Mouse (Mus musculus): Measurements from ENCODE around the gene 2210016F16Rik. TPM values are rescaled to one million over a fixed set of nuclear protein-coding genes. Genes with fewer than 3 reads are reported as not detected.

The 2210016F16Rik gene
- polyA plus RNA-seq (2015; fragmentation: Nextera tagmentation; extraction: Ambion mirVana), result 24.3 and 27.2 TPM in 2 replicates

GRCm38 (mm10) chr13:58384779-58385546, at the start of gene 2210016F16Rik:
2210016F16Rik (minus strand) TSS chr13:58385225.

GRCm38 (mm10) chr13:58403243-58403642, 18.2 kb upstream of the 2210016F16Rik start, which contains the start of gene Hnrnpk:
Hnrnpk (minus strand) TSS chr13:58403343.

DNA sequence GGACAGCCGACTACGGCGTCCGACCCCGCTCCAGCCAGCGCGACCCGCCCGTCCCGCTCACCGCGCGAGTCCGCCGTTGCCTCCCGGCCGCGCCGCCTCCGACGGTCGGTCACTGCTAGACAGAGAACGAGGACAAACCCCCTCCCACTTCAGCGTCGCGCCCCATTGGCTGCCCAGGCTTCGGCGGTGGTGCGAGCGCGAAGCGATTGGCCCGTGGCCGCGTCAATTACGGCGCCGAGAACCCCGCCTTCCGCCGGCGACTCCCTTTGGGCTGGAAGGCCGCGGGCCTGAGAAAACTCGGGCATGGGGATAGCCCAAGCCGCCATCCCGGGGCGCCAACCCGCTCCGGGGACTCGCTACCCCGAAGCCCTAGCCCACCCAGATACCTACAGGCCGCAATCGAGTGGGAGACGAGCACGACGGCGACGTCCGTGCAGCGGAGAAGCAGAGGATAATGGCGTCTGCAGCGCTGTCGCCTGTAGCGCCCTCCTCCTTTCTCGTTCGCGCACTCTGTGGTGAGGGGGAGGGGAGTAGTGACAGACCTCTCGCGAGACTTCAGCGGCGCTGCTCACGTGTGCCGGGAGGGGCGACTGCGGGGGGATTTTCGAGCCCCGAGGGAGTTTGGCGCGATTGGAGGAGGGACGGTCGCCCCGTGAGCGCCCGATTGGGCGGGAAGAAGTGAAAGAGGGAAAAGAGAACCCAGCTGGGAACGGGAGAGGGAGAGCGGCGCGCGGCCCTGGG, 17.1 kb upstream of the 2210016F16Rik start, which contains the start of gene Rmi1:
Rmi1 (plus strand) TSS at position 246 of the 741 bp plus-strand sequence.

GRCm38 (mm10) chr13:58358629-58359303, 26.3 kb downstream of the 2210016F16Rik start, which contains the start of gene Kif27:
Kif27 (minus strand) TSS chr13:58359122.

MicroRNAs within 50 kb of the gene (microRNA counts, 519-probe panel; counts per million panel counts)
- 970 counts per million, percentile 59 among the panel's probes with 10 or more counts for microRNA mmu-miR-7a

Small RNA genes lying within 50 kb of the gene (microRNA-seq; reads per million reads assigned to microRNA genes)
- 19.3 to 30.1 reads per million in 2 experiments for gene Mir7-1

Other genes starting within 250 kb of the 2210016F16Rik start
- gene Idnk, start 227.6 kb downstream of the 2210016F16Rik start, polyA plus RNA-seq (2015; fragmentation: Nextera tagmentation; extraction: Ambion mirVana), result 18.1 and 21.0 TPM in 2 replicates
- gene Ubqln1, start 169.6 kb downstream of the 2210016F16Rik start, polyA plus RNA-seq (2015; fragmentation: Nextera tagmentation; extraction: Ambion mirVana), result 56.6 and 66.3 TPM in 2 replicates
- gene Gkap1, start 109.5 kb downstream of the 2210016F16Rik start, polyA plus RNA-seq (2015; fragmentation: Nextera tagmentation; extraction: Ambion mirVana), result 26.2 and 30.7 TPM in 2 replicates
- 0.19 TPM in 2 replicates for gene Kif27, start 26.1 kb downstream of the 2210016F16Rik start, polyA plus RNA-seq (2015; fragmentation: Nextera tagmentation; extraction: Ambion mirVana)
- gene Rmi1, start 17.0 kb upstream of the 2210016F16Rik start, polyA plus RNA-seq (2015; fragmentation: Nextera tagmentation; extraction: Ambion mirVana), result 10.1 and 11.0 TPM in 2 replicates
- 484 and 551 TPM in 2 replicates for gene Hnrnpk, start 18.1 kb upstream of the 2210016F16Rik start, polyA plus RNA-seq (2015; fragmentation: Nextera tagmentation; extraction: Ambion mirVana)
- gene Slc28a3, start 225.7 kb upstream of the 2210016F16Rik start, polyA plus RNA-seq (2015; fragmentation: Nextera tagmentation; extraction: Ambion mirVana), result 0.13 TPM in 1 of 2 replicates, not detected in the other